In genomic region chr5:140743706-140744131, GRCm38 (mm10) we compare ENCODE assay signal across 9 mouse cellular contexts. TPM values are rescaled to one million over a fixed set of nuclear protein-coding genes. Genes with fewer than 3 reads are reported as not detected.
A peak's percentile ranks its signal among the peaks of the same experiment; 100 is the strongest.
DNase-seq lines count a peak whose midpoint lies in the region; ATAC-seq and TF ChIP-seq lines count a peak whose summit lies in the region.
"Had no signal": no experiment of that assay in that cellular context is flagged by ENCODE, and none has a peak within 500 bp of the region (broad histone marks: within the 10 kb centered on the region; RNA-seq: fewer than 3 reads in every experiment).

No protein-coding gene starts in this region.

- H3K9ac ChIP-seq in MEL (ENCODE audit: control insufficient read depth, low read depth, low read length, poor library complexity, severe bottlenecking): no peak overlapping the region
- H3K9ac ChIP-seq in hindbrain, postnatal 0 days (replicated peaks; ENCODE audit: low read length): no peak overlapping the region

- no peaks in the 10 kb centered on the region for H3K27me3 ChIP-seq in MEL (ENCODE audit: control insufficient read depth in 1 of 2, insufficient read depth in 2 of 2, low read length in 2 of 2)
- no peaks in the 10 kb centered on the region for H3K27me3 ChIP-seq in hindbrain, postnatal 0 days (ENCODE audit: insufficient read depth, low read length)

- H3K4me2 ChIP-seq in hindbrain, postnatal 0 days (ENCODE audit: low read depth, low read length): no peak overlapping the region

- H3K36me3 ChIP-seq in MEL (ENCODE audit: control insufficient read depth in 1 of 2, insufficient read depth in 2 of 2, low read length in 2 of 2): no peaks in the 10 kb centered on the region
- H3K36me3 ChIP-seq in hindbrain, postnatal 0 days (ENCODE audit: insufficient read depth, low read length): no peaks in the 10 kb centered on the region

- TF ChIP-seq EP300 in MEL (IDR thresholded peaks at IDR 0.05; ENCODE audit: low read depth in 1 of 2, low read length in 2 of 2): no peak

- H3K27ac ChIP-seq in MEL (ENCODE audit: control insufficient read depth, low read depth, low read length): no peak overlapping the region
- H3K27ac ChIP-seq in hindbrain, postnatal 0 days: no peak overlapping the region

- TF ChIP-seq RAD21 in MEL (IDR thresholded peaks at IDR 0.05; ENCODE audit: low read depth, low read length): no peak

- no peaks in the 10 kb centered on the region for H3K79me2 ChIP-seq in MEL (ENCODE audit: control insufficient read depth, insufficient read depth, low read length, poor library complexity)

- peak; percentile 15 to 59 (median 40); a peak in 5 of 6 replicates for TF ChIP-seq CTCF in MEL (IDR thresholded peaks at IDR 0.05 in 2 of 3, conservative IDR thresholded peaks at IDR 0.05 in 1 of 3; ENCODE audit: control insufficient read depth in 1 of 3, insufficient read depth in 1 of 3, low read depth in 2 of 3, low read length in 3 of 3, poor library complexity in 1 of 3, severe bottlenecking in 1 of 3)
- TF ChIP-seq CTCF in hindbrain, postnatal 0 days (IDR thresholded peaks at IDR 0.05; ENCODE audit: low read depth): peak; percentile 57

- peaks cover 0 to 4% of the 10 kb centered on the region in 2 experiments; a peak in 2 of 4 replicates for H3K4me1 ChIP-seq in MEL (ENCODE audit: control insufficient read depth in 1 of 2, insufficient read depth in 2 of 2, low read length in 2 of 2)
- H3K4me1 ChIP-seq in hindbrain, postnatal 0 days (ENCODE audit: insufficient read depth, low read length): peaks cover under 1% of the 10 kb centered on the region

- DNase-seq in left cerebral cortex, postnatal 4 days: peak; percentile 75
- DNase-seq in left cerebral cortex, postnatal 25 days (ENCODE audit: low spot score in 2 of 2): no peak
- peak; percentile 25 for DNase-seq in MEL (ENCODE audit: low read depth, low spot score)
- DNase-seq in embryo, embryonic 11 days: peak; percentile 27
- peak; percentile 71 for DNase-seq in hindbrain, postnatal 0 days (ENCODE audit: low spot score)
- DNase-seq in urinary bladder, postnatal 36 days (ENCODE audit: low spot score in 2 of 2): no peak
- no peak for DNase-seq in cerebellum, adult 9-11 months
- DNase-seq: cerebellum, postnatal 36 days; kidney, postnatal 14 days had no signal

- no peaks in the 10 kb centered on the region for H3K9me3 ChIP-seq in MEL (replicated peaks; ENCODE audit: insufficient read depth, low read length)
- H3K9me3 ChIP-seq in hindbrain, postnatal 0 days (ENCODE audit: low read length): no peaks in the 10 kb centered on the region

- H3K4me3 ChIP-seq in MEL (ENCODE audit: control insufficient read depth in 1 of 2, insufficient read depth in 1 of 2, low read depth in 2 of 2, low read length in 2 of 2): no peak overlapping the region
- H3K4me3 ChIP-seq in hindbrain, postnatal 0 days (ENCODE audit: low read length): no peak overlapping the region

- 22% methylated on average over 12 of the region's 12 CpGs for WGBS in hindbrain, postnatal 0 days

- no peak for TF ChIP-seq POLR2A in MEL (IDR thresholded peaks at IDR 0.05; ENCODE audit: control insufficient read depth in 1 of 2, insufficient read depth in 1 of 2, low read depth in 1 of 2, low read length in 2 of 2, poor library complexity in 1 of 2)

- intact Hi-C loops in left cerebral cortex, postnatal 4 days (cut with DNase I): no loop called here
- intact Hi-C loops in left cerebral cortex, postnatal 25 days (cut with DNase I): no loop called here

- peak; percentile 78 for ATAC-seq in hindbrain, postnatal 0 days

TF ChIP-seq in MEL, 35 proteins besides CTCF, POLR2A, EP300 and RAD21:
- TF ChIP-seq MAZ (IDR thresholded peaks at IDR 0.05; ENCODE audit: low read depth, low read length) (no peak), SMC3 (IDR thresholded peaks at IDR 0.05; ENCODE audit: low read depth, low read length) (peak; percentile 35; the same call in 1 of the 2 replicates)

RNA-seq across cellular contexts. Expression of gene Amz1, which starts 19.8 kb away (rescaled TPM):
- total RNA-seq in left cerebral cortex, postnatal 4 days (2021): 10 to 100 TPM; 19.3 to 26.0 TPM
- total RNA-seq in left cerebral cortex, postnatal 25 days (2021): 10 to 100 TPM; 16.0 to 18.0 TPM
- total RNA-seq in MEL (2012; rRNA removed): 1.7 TPM in 2 replicates
- polyA plus RNA-seq in MEL (2012; ENCODE audit: insufficient read depth in 1 of 2, insufficient read length in 2 of 2, low read depth in 1 of 2, low replicate concordance in 2 of 2, missing spikeins in 1 of 2): under 1 TPM in 1 of 2 experiments, not detected in 1; 0.68 TPM
- total RNA-seq in hindbrain, postnatal 0 days (2014; rRNA removed): 11.8 and 12.6 TPM in 2 replicates
- 9.4 and 9.7 TPM in 2 replicates for polyA plus RNA-seq in hindbrain, postnatal 0 days (2015; fragmentation: Nextera tagmentation; extraction: Ambion mirVana)

RNA-seq across cellular contexts. Expression of gene Brat1, which starts 38.9 kb away (rescaled TPM):
- 10 to 100 TPM; 28.8 to 29.4 TPM for total RNA-seq in left cerebral cortex, postnatal 4 days (2021)
- 10 to 100 TPM; 20.5 to 22.4 TPM for total RNA-seq in left cerebral cortex, postnatal 25 days (2021)
- 11.6 and 13.7 TPM in 2 replicates for total RNA-seq in MEL (2012; rRNA removed)
- 10 to 100 TPM in 1 of 2 experiments, not detected in 1; 14.2 TPM for polyA plus RNA-seq in MEL (2012; ENCODE audit: insufficient read depth in 1 of 2, insufficient read length in 2 of 2, low read depth in 1 of 2, low replicate concordance in 2 of 2, missing spikeins in 1 of 2)
- total RNA-seq in hindbrain, postnatal 0 days (2014; rRNA removed): 44.6 and 46.7 TPM in 2 replicates
- polyA plus RNA-seq in hindbrain, postnatal 0 days (2015; fragmentation: Nextera tagmentation; extraction: Ambion mirVana): 17.9 and 18.1 TPM in 2 replicates

RNA-seq across cellular contexts. Expression of gene Iqce, which starts 41.5 kb away (rescaled TPM):
- 10 to 100 TPM; 70.1 to 75.6 TPM for total RNA-seq in left cerebral cortex, postnatal 4 days (2021)
- 10 to 100 TPM; 43.4 to 50.4 TPM for total RNA-seq in left cerebral cortex, postnatal 25 days (2021)
- 6.4 and 7.3 TPM in 2 replicates for total RNA-seq in MEL (2012; rRNA removed)
- polyA plus RNA-seq in MEL (2012; ENCODE audit: insufficient read depth in 1 of 2, insufficient read length in 2 of 2, low read depth in 1 of 2, low replicate concordance in 2 of 2, missing spikeins in 1 of 2): 10 to 100 TPM in 1 of 2 experiments, not detected in 1; 21.2 TPM
- 19.1 and 43.1 TPM in 2 replicates for total RNA-seq in hindbrain, postnatal 0 days (2014; rRNA removed)
- 22.1 and 24.8 TPM in 2 replicates for polyA plus RNA-seq in hindbrain, postnatal 0 days (2015; fragmentation: Nextera tagmentation; extraction: Ambion mirVana)

Comparison
In these comparisons a context has a peak if more than half of its experiments do, and no peak if none do; other contexts are left out.
1. DNase-seq: peak in left cerebral cortex, postnatal 4 days (single experiment), MEL (single experiment), embryo, embryonic 11 days (single experiment) and hindbrain, postnatal 0 days (single experiment); none in left cerebral cortex, postnatal 25 days (0 of 2), urinary bladder, postnatal 36 days (0 of 2) and cerebellum, adult 9-11 months (single experiment).